Mouse (Mus musculus) megakaryocyte, embryonic 14.5 days (primary cell): ENCODE measurements at regions not wholly inside any gene's neighbourhood (a gene's known extent, or its start where the extent isn't known, plus 50 kb on each side); places are given as distances from the start of the nearest gene placed in this dataset.

Experiments
- H3K27me3 ChIP-seq: replicated peaks from 2 replicates; pipeline ENCODE3; 2012; ENCODE audit warnings: inconsistent platforms
- H3K36me3 ChIP-seq: replicated peaks from 2 replicates; pipeline ENCODE3; 2012; ENCODE audit warnings: low read length, inconsistent platforms, mixed read lengths
- H3K4me1 ChIP-seq: 2 replicates; pipeline ENCODE4 v1.6.1; 2012; ENCODE audit warnings: inconsistent platforms
- H3K4me3 ChIP-seq: replicated peaks from 2 replicates; pipeline ENCODE3; 2012; ENCODE audit warnings: moderate library complexity, mild to moderate bottlenecking, inconsistent platforms
- H3K9me3 ChIP-seq: 2 replicates; pipeline ENCODE4 v1.6.1; 2012; ENCODE audit warnings: inconsistent platforms
- FLI1 ChIP-seq: IDR thresholded peaks from 2 replicates; pipeline ENCODE4 v1.6.1; 2012; ENCODE audit warnings: low read length, inconsistent platforms, mixed read lengths
- GATA1 ChIP-seq: IDR thresholded peaks from 3 replicates; pipeline ENCODE4 v1.6.1; 2012; ENCODE audit warnings: mixed read lengths, low read length, inconsistent platforms, borderline replicate concordance

- no peak for TF ChIP-seq FLI1
- no peaks in the 10 kb centered on the region for H3K27me3 ChIP-seq
- no peaks in the 10 kb centered on the region for H3K4me1 ChIP-seq
- H3K4me3 ChIP-seq: no peak overlapping the region
- no peaks in the 10 kb centered on the region for H3K36me3 ChIP-seq
- peaks cover 4% of the 10 kb centered on the region for H3K9me3 ChIP-seq
These were observed 134.3 kb downstream of the Moxd1 start for GRCm38 (mm10) chr10:24357636-24358035.

- Histone ChIP-seq H3K36me3 (no peaks in the 10 kb centered on the region), H3K4me1 (no peaks in the 10 kb centered on the region), H3K4me3 (no peak overlapping the region), H3K9me3 (no peaks in the 10 kb centered on the region), H3K27me3 (no peaks in the 10 kb centered on the region)
- TF ChIP-seq FLI1: no peak
- TF ChIP-seq GATA1: no peak
These were observed 138.1 kb downstream of the Moxd1 start for GRCm38 (mm10) chr10:24361424-24361823.

GRCm38 (mm10) chr10:24365369-24365768, 142.1 kb downstream of the Moxd1 start:
- Histone ChIP-seq H3K4me3 (no peak overlapping the region), H3K27me3 (no peaks in the 10 kb centered on the region), H3K36me3 (no peaks in the 10 kb centered on the region), H3K4me1 (no peaks in the 10 kb centered on the region), H3K9me3 (no peaks in the 10 kb centered on the region)
- TF ChIP-seq FLI1 (no peak), GATA1 (no peak)

GRCm38 (mm10) chr10:24367010-24367409, 143.7 kb downstream of the Moxd1 start:
- Histone ChIP-seq H3K36me3 (no peaks in the 10 kb centered on the region), H3K4me3 (no peak overlapping the region), H3K9me3 (no peaks in the 10 kb centered on the region), H3K27me3 (no peaks in the 10 kb centered on the region), H3K4me1 (no peaks in the 10 kb centered on the region)
- TF ChIP-seq GATA1: no peak
- TF ChIP-seq FLI1: no peak

- H3K4me3 ChIP-seq: no peak overlapping the region
- H3K4me1 ChIP-seq: no peaks in the 10 kb centered on the region
- H3K9me3 ChIP-seq: peaks cover 2% of the 10 kb centered on the region; the same call in 1 of the 2 replicates
- no peaks in the 10 kb centered on the region for H3K27me3 ChIP-seq
- no peaks in the 10 kb centered on the region for H3K36me3 ChIP-seq
- TF ChIP-seq FLI1: no peak
- TF ChIP-seq GATA1: no peak
These were observed 150.6 kb downstream of the Moxd1 start for GRCm38 (mm10) chr10:24373957-24374356.

- H3K9me3 ChIP-seq: peaks cover 2% of the 10 kb centered on the region; the same call in 1 of the 2 replicates
- H3K4me3 ChIP-seq: no peak overlapping the region
- H3K4me1 ChIP-seq: no peaks in the 10 kb centered on the region
- no peak for TF ChIP-seq FLI1
- no peak for TF ChIP-seq GATA1
- no peaks in the 10 kb centered on the region for H3K36me3 ChIP-seq
- no peaks in the 10 kb centered on the region for H3K27me3 ChIP-seq
These were observed 156.0 kb downstream of the Moxd1 start for GRCm38 (mm10) chr10:24379291-24379690.

GRCm38 (mm10) chr10:24380478-24381273, 157.4 kb downstream of the Moxd1 start:
- no peaks in the 10 kb centered on the region for H3K4me1 ChIP-seq
- no peak overlapping the region for H3K4me3 ChIP-seq
- H3K9me3 ChIP-seq: peaks cover 2% of the 10 kb centered on the region; the same call in 1 of the 2 replicates
- H3K27me3 ChIP-seq: no peaks in the 10 kb centered on the region
- no peaks in the 10 kb centered on the region for H3K36me3 ChIP-seq
- TF ChIP-seq GATA1 (no peak), FLI1 (no peak)

GRCm38 (mm10) chr10:24381917-24382316, 158.6 kb downstream of the Moxd1 start:
- TF ChIP-seq FLI1 (no peak), GATA1 (no peak)
- H3K27me3 ChIP-seq: no peaks in the 10 kb centered on the region
- H3K36me3 ChIP-seq: no peaks in the 10 kb centered on the region
- no peaks in the 10 kb centered on the region for H3K4me1 ChIP-seq
- no peak overlapping the region for H3K4me3 ChIP-seq
- H3K9me3 ChIP-seq: no peaks in the 10 kb centered on the region

- Histone ChIP-seq H3K4me3 (no peak overlapping the region), H3K36me3 (no peaks in the 10 kb centered on the region), H3K4me1 (no peaks in the 10 kb centered on the region), H3K27me3 (no peaks in the 10 kb centered on the region), H3K9me3 (no peaks in the 10 kb centered on the region)
- no peak for TF ChIP-seq FLI1
- TF ChIP-seq GATA1: no peak
These were observed 160.7 kb downstream of the Moxd1 start for GRCm38 (mm10) chr10:24384061-24384460.

- no peaks in the 10 kb centered on the region for H3K27me3 ChIP-seq
- H3K4me3 ChIP-seq: no peak overlapping the region
- no peaks in the 10 kb centered on the region for H3K4me1 ChIP-seq
- H3K36me3 ChIP-seq: no peaks in the 10 kb centered on the region
- no peaks in the 10 kb centered on the region for H3K9me3 ChIP-seq
- no peak for TF ChIP-seq FLI1
- TF ChIP-seq GATA1: no peak
These were observed 164.9 kb downstream of the Moxd1 start for GRCm38 (mm10) chr10:24388229-24388628.

GRCm38 (mm10) chr10:24391039-24391438, 167.7 kb downstream of the Moxd1 start:
- Histone ChIP-seq H3K36me3 (no peaks in the 10 kb centered on the region), H3K27me3 (no peaks in the 10 kb centered on the region), H3K9me3 (no peaks in the 10 kb centered on the region), H3K4me1 (no peaks in the 10 kb centered on the region), H3K4me3 (no peak overlapping the region)
- TF ChIP-seq FLI1 (no peak), GATA1 (no peak)
